In the genomic region with DNA sequence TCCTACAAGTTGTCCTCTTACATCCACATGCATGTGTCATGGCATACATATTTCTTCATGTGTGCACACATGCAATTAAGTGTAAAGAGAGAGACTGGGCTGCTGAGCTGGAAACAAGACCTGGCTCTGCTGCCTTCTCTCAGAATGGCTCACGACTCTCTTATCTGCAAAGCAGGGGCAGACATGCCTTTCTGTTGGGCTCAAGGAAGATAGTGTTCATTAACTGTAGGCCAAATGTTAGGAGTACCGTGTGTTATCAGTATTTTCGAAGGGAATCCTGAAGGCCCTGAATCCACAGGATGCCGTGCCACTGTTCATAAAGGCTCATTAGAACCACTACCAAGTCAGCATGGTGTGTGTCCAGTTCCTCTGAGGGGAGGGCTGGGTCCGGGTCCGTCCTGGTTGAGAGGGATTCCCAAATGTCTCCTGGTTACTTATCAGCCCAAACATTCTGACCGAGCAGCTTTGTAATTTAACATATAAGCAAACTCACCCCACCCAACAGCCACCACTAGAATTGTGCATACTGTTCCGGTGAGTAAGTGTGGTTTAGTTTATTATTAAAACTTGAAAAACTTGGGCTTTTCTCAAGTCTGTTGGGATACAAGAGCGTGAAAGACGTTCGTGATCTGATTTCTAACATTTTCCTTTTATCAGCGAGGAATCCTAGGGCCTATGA, we compare ENCODE assay signal across 21 mouse cellular contexts. TPM values are rescaled to one million over a fixed set of nuclear protein-coding genes. Genes with fewer than 3 reads are reported as not detected.
DNase-seq lines count a peak whose midpoint lies in the region; ATAC-seq and TF ChIP-seq lines count a peak whose summit lies in the region.
"Had no signal": no experiment of that assay in that cellular context is flagged by ENCODE, and none has a peak within 500 bp of the region (broad histone marks: within the 10 kb centered on the region; RNA-seq: fewer than 3 reads in every experiment).

No protein-coding gene starts in this region.

- H3K36me3 ChIP-seq in limb, embryonic 11.5 days (ENCODE audit: control insufficient read depth, insufficient read depth, low read length), result no peaks in the 10 kb centered on the region
- H3K36me3 ChIP-seq in limb, embryonic 10.5 days, result peaks cover 14% of the 10 kb centered on the region
- no peaks in the 10 kb centered on the region for H3K36me3 ChIP-seq in liver, embryonic 11.5 days (ENCODE audit: control insufficient read depth, insufficient read depth, low read length)
- peaks cover 31% of the 10 kb centered on the region for H3K36me3 ChIP-seq in hindbrain, embryonic 13.5 days

- no peaks in the 10 kb centered on the region for H3K4me1 ChIP-seq in limb, embryonic 11.5 days (ENCODE audit: control insufficient read depth, insufficient read depth, low read length)
- H3K4me1 ChIP-seq in limb, embryonic 10.5 days, result peaks cover 7% of the 10 kb centered on the region
- peaks cover 37% of the 10 kb centered on the region for H3K4me1 ChIP-seq in liver, embryonic 11.5 days (replicated peaks; ENCODE audit: control insufficient read depth, insufficient read depth, low read length)
- no peaks in the 10 kb centered on the region for H3K4me1 ChIP-seq in hindbrain, embryonic 13.5 days (replicated peaks)

- 91% methylated on average over 12 of the region's 12 CpGs for WGBS in limb, embryonic 11.5 days
- WGBS in limb, embryonic 10.5 days, result 93% methylated on average over 12 of the region's 12 CpGs
- WGBS in liver, embryonic 11.5 days, result 58% methylated on average over 12 of the region's 12 CpGs
- WGBS in hindbrain, embryonic 13.5 days, result 94% methylated on average over 12 of the region's 12 CpGs

- no peaks in the 10 kb centered on the region for H3K27me3 ChIP-seq in limb, embryonic 11.5 days (ENCODE audit: control insufficient read depth, insufficient read depth, low read length)
- no peaks in the 10 kb centered on the region for H3K27me3 ChIP-seq in limb, embryonic 10.5 days (ENCODE audit: low read depth, poor library complexity, severe bottlenecking)
- H3K27me3 ChIP-seq in liver, embryonic 11.5 days (replicated peaks; ENCODE audit: control insufficient read depth, insufficient read depth, low read length), result no peaks in the 10 kb centered on the region
- H3K27me3 ChIP-seq in hindbrain, embryonic 13.5 days, result no peaks in the 10 kb centered on the region
- H3K27me3 ChIP-seq: CH12.LX; limb, embryonic 15.5 days; megakaryocyte, embryonic 14.5 days had no signal

- H3K4me3 ChIP-seq in limb, embryonic 11.5 days (ENCODE audit: low read depth, low read length), result no peak overlapping the region
- no peak overlapping the region for H3K4me3 ChIP-seq in limb, embryonic 10.5 days
- no peak overlapping the region for H3K4me3 ChIP-seq in liver, embryonic 11.5 days (ENCODE audit: low read depth, low read length)
- H3K4me3 ChIP-seq in layer of hippocampus, adult 2 months, result no peak overlapping the region
- H3K4me3 ChIP-seq in hindbrain, embryonic 13.5 days, result no peak overlapping the region
- H3K4me3 ChIP-seq: limb, embryonic 15.5 days; megakaryocyte, embryonic 14.5 days had no signal

- H3K9me3 ChIP-seq in limb, embryonic 11.5 days (ENCODE audit: control insufficient read depth, low read length), result no peaks in the 10 kb centered on the region
- no peaks in the 10 kb centered on the region for H3K9me3 ChIP-seq in limb, embryonic 10.5 days (replicated peaks)
- H3K9me3 ChIP-seq in liver, embryonic 11.5 days (ENCODE audit: control insufficient read depth, low read length), result no peaks in the 10 kb centered on the region
- H3K9me3 ChIP-seq in hindbrain, embryonic 13.5 days, result no peaks in the 10 kb centered on the region
- H3K9me3 ChIP-seq: limb, embryonic 15.5 days; megakaryocyte, embryonic 14.5 days had no signal

- H3K9ac ChIP-seq in limb, embryonic 11.5 days (ENCODE audit: low read length), result no peak overlapping the region
- H3K9ac ChIP-seq in liver, embryonic 11.5 days (ENCODE audit: low read depth, low read length), result 0 out of 2 replicates have a peak overlapping the region, but pooled peaks have one; percentile 39
- no peak overlapping the region for H3K9ac ChIP-seq in hindbrain, embryonic 13.5 days
- H3K9ac ChIP-seq: limb, embryonic 15.5 days had no signal

- no peak for ATAC-seq in limb, embryonic 11.5 days (ENCODE audit: insufficient number of reproducible peaks, low FRiP score, low TSS enrichment, low read depth)
- ATAC-seq in liver, embryonic 11.5 days (replicated peaks; ENCODE audit: low FRiP score), result peak; percentile 87
- ATAC-seq in megakaryocyte progenitor cell, adult 5-6 weeks (replicated peaks; ENCODE audit: poor library complexity), result peak; percentile 77
- ATAC-seq in hindbrain, embryonic 13.5 days (ENCODE audit: low FRiP score), result no peak
- ATAC-seq: forebrain, embryonic 14.5 days; lung, postnatal 0 days; midbrain, embryonic 16.5 days had no signal

- no peak overlapping the region for H3K27ac ChIP-seq in limb, embryonic 11.5 days (replicated peaks; ENCODE audit: low read depth, low read length)
- H3K27ac ChIP-seq in limb, embryonic 10.5 days, result no peak overlapping the region
- peak overlapping the region; percentile 68 for H3K27ac ChIP-seq in liver, embryonic 11.5 days (ENCODE audit: low read depth, low read length)
- no peak overlapping the region for H3K27ac ChIP-seq in layer of hippocampus, adult 2 months
- no peak overlapping the region for H3K27ac ChIP-seq in hindbrain, embryonic 13.5 days
- H3K27ac ChIP-seq: limb, embryonic 15.5 days had no signal

- no peak overlapping the region for H3K4me2 ChIP-seq in limb, embryonic 11.5 days (ENCODE audit: low read depth, severe bottlenecking)
- H3K4me2 ChIP-seq in liver, embryonic 11.5 days, result peak overlapping the region; percentile 8
- no peak overlapping the region for H3K4me2 ChIP-seq in hindbrain, embryonic 13.5 days
- H3K4me2 ChIP-seq: limb, embryonic 15.5 days had no signal

- DNase-seq in limb, embryonic 11.5 days (ENCODE audit: low spot score), result peak; percentile 11
- no peak for DNase-seq in limb, embryonic 10.5 days (ENCODE audit: low spot score)
- peak; percentile 28 for DNase-seq in c-Kit-positive CD71-negative TER-119-negative erythroid progenitor cells, embryonic 14.5 days (ENCODE audit: low read depth)
- no peak for DNase-seq in liver, embryonic 11.5 days (ENCODE audit: low spot score)
- no peak for DNase-seq in adrenal gland, adult 2 months
- DNase-seq in layer of hippocampus, adult 2 months (ENCODE audit: low spot score in 2 of 2), result no peak
- DNase-seq: adrenal gland, postnatal 10 days; cerebellum, adult 11-12 months; cerebellum, postnatal 36 days; gastrocnemius, postnatal 10 days; heart, adult 11 months; kidney, postnatal 36 days; thymus, postnatal 25 days had no signal

- no peak for TF ChIP-seq CTCF in layer of hippocampus, adult 2 months (conservative IDR thresholded peaks at IDR 0.05)

RNA-seq across cellular contexts. Expression of a gene that starts 36.9 kb away (rescaled TPM):
- 88.3 and 92.2 TPM in 2 replicates for polyA plus RNA-seq in limb, embryonic 11.5 days (2014; fragmentation: Nextera tagmentation; extraction: Ambion mirVana)
- 66.7 and 73.7 TPM in 2 replicates for polyA plus RNA-seq in limb, embryonic 10.5 days (2016; fragmentation: Nextera tagmentation; extraction: Ambion mirVana)
- 97.7 and 100 TPM in 2 replicates for polyA plus RNA-seq in liver, embryonic 11.5 days (2014; fragmentation: Nextera tagmentation; extraction: Ambion mirVana)
- 54.3 and 70.0 TPM in 2 replicates for total RNA-seq in megakaryocyte progenitor cell, adult 5-6 weeks (2015)
- 25.5 and 30.3 TPM in 2 replicates for total RNA-seq in megakaryocyte progenitor cell, adult 5-6 weeks (2017)
- total RNA-seq in adrenal gland, adult 2 months (2021), result 100 to 1,000 TPM; 168 to 210 TPM
- 14.2 and 16.3 TPM in 2 replicates for polyA plus RNA-seq in adrenal gland, adult 2 months (2012; rRNA removed)
- total RNA-seq in layer of hippocampus, adult 2 months (2021), result 10 to 100 TPM; 51.9 to 52.3 TPM
- 109 and 113 TPM in 2 replicates for polyA plus RNA-seq in hindbrain, embryonic 13.5 days (2015; fragmentation: Nextera tagmentation; extraction: Ambion mirVana)

Comparison
In these comparisons a context has a peak if more than half of its experiments do, and no peak if none do; other contexts are left out.
1. DNase-seq: peak in limb, embryonic 11.5 days (single experiment) and c-Kit-positive CD71-negative TER-119-negative erythroid progenitor cells, embryonic 14.5 days (single experiment); none in limb, embryonic 10.5 days (single experiment), liver, embryonic 11.5 days (single experiment), adrenal gland, adult 2 months (single experiment) and layer of hippocampus, adult 2 months (0 of 2).
2. ATAC-seq: peak in liver, embryonic 11.5 days (single experiment) and megakaryocyte progenitor cell, adult 5-6 weeks (single experiment); none in limb, embryonic 11.5 days (single experiment) and hindbrain, embryonic 13.5 days (single experiment).